Mouse (Mus musculus) forebrain, embryonic 15.5 days (tissue): ENCODE data around the gene Klri2. TPM values are rescaled to one million over a fixed set of nuclear protein-coding genes. Genes with fewer than 3 reads are reported as not detected.
"Not testable (repeated sequence)": the region's sequence is repeated elsewhere in the genome, so short reads cannot be mapped to it uniquely, and the experiment has no call there.

Experiments used
- ATAC-seq: fragments of 200-750 bp; cut with Nextera tagmentation; replicated peaks from 2 replicates; pipeline ENCODE4 v1.8.0; 2017; ENCODE audit warnings: mild to moderate bottlenecking, moderate TSS enrichment, moderate library complexity
- H3K27ac ChIP-seq: fragments of 300-500 bp; sonication (generic); replicated peaks from 2 replicates; pipeline ENCODE4 v1.5.1; 2015; ENCODE audit warnings: mild to moderate bottlenecking, inconsistent platforms
- H3K27me3 ChIP-seq: fragments of 300-500 bp; sonication (generic); 2 replicates; pipeline ENCODE4 v1.6.1; 2015; ENCODE audit warnings: inconsistent platforms
- H3K36me3 ChIP-seq: fragments of 300-500 bp; sonication (generic); 2 replicates; pipeline ENCODE4 v1.6.1; 2015; ENCODE audit warnings: mild to moderate bottlenecking, inconsistent platforms
- H3K4me1 ChIP-seq: fragments of 300-500 bp; sonication (generic); 2 replicates; pipeline ENCODE4 v1.6.1; 2015; ENCODE audit warnings: inconsistent platforms
- H3K4me2 ChIP-seq: fragments of 300-500 bp; sonication (generic); replicated peaks from 2 replicates; pipeline ENCODE4 v1.6.1; 2015; ENCODE audit warnings: mild to moderate bottlenecking, inconsistent platforms
- H3K4me3 ChIP-seq: fragments of 300-500 bp; sonication (generic); 2 replicates; pipeline ENCODE4 v1.5.1; 2015; ENCODE audit warnings: mild to moderate bottlenecking, inconsistent platforms
- H3K9ac ChIP-seq: fragments of 300-500 bp; sonication (generic); replicated peaks from 2 replicates; pipeline ENCODE4 v1.6.1; 2015; ENCODE audit warnings: mild to moderate bottlenecking, inconsistent platforms
- H3K9me3 ChIP-seq: fragments of 300-500 bp; sonication (generic); 2 replicates; pipeline ENCODE4 v1.6.1; 2016; ENCODE audit warnings: inconsistent platforms
- WGBS: fragments of 180-500 bp; shearing (Covaris S2); methylation state at CpG from one replicate; pipeline ENCODE4 v1.1.7; 2015; ENCODE audit warnings: mixed read lengths; 5-methylcytosine and 5-hydroxymethylcytosine counted together
- polyA plus RNA-seq: library from polyadenylated mRNA; unstranded; fragments of >200 nt; fragmentation: Nextera tagmentation; extraction: Ambion mirVana; gene quantifications from 2 replicates; pipeline ENCODE4 v1.2.1, GENCODE M21; 2015

The Klri2 gene
- not detected in 2 replicates for polyA plus RNA-seq

DNA sequence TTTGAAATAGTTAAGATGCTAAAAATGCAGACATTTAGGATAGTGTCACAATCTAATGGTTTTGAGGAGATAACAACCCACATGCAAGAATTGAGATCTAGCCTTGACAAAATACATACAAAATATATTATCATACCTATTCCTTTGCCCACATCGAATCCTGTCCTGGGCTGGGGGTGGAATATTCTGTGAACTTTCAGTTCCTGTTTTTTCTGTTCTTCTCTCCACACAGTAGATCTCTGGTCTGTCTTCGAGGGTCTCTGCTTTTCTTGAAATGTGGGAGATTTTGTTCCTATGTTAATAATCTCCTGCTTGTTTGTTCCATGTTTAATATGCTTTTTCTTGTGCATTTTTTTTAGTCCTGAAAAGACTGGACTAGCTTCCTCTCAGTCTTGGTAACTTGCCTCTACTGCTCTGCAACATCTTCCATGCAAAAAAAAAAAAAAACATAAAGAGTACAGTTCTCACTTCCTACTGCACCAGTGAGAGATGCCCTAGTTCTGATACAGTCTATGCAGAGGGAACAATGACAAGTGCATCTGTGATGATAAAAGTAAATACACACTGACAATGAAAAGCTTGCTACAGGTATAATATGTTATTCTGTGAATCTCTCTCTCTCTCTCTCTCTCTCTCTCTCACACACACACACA lies at the start of gene Klri2:
Gene Klri2, minus strand, starts transcription at position 416 of the 653 bp plus-strand sequence.
- no peak within 1 kb of the TSS for H3K27ac ChIP-seq
- H3K9ac ChIP-seq, result no peak within 1 kb of the TSS
- no peaks in the 10 kb centered on the region for H3K9me3 ChIP-seq
- no peaks in the 10 kb centered on the region for H3K4me1 ChIP-seq
- H3K4me3 ChIP-seq, result no peak within 1 kb of the TSS
- no peaks in the 10 kb centered on the region for H3K36me3 ChIP-seq
- 69% methylated on average over 2 of the region's 2 CpGs for WGBS
- no peak within 1 kb of the TSS for H3K4me2 ChIP-seq
- no peaks in the 10 kb centered on the region for H3K27me3 ChIP-seq
- ATAC-seq, result no peak

DNA sequence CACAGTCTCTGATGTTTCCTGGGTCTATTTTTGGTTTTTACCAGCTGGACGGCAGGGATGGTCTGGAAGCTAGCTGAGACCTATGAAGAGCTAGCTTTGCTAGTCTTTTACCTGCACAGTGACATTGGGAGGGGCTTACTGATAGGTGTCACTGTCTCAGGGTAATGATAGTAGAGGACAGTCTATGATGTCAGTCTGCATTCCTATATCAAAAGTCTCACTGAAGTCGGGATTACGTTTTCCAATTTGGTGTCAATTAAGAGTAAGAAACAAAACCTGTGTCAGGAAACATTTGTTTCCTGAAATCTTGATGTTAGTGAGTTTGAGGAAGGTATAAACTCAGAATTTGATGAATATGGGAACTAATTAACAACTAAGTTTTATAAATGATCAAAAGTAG lies 43.9 kb upstream of the Klri2 start, which contains the start of gene Gm156:
Gene Gm156, minus strand, starts transcription at position 101 of the 400 bp plus-strand sequence.
- not testable (repeated sequence) for H3K4me2 ChIP-seq, H3K4me1 ChIP-seq, H3K9me3 ChIP-seq, ATAC-seq, H3K36me3 ChIP-seq, H3K4me3 ChIP-seq, H3K27ac ChIP-seq, H3K9ac ChIP-seq, H3K27me3 ChIP-seq
- 90% methylated on average over 3 of the region's 3 CpGs for WGBS

DNA sequence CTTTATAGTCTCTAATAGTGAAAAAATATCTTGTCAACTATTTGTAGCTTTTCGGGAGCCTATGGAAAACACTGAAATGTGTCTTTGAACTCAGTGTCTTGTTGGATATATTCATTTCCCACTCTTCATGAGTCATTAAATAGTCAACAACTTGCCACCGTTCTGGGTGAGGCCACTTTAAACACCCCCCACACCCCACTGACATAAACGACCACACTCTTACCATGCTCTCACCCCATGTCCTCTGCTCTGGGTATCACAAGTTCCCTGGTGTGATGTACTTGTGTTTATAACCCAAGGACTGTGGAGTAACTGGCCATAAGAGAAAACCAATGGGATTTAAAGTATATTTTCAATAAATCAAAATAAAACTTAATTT lies 7.4 kb upstream of the Klri2 start:
- no peak overlapping the region for H3K9ac ChIP-seq

DNA sequence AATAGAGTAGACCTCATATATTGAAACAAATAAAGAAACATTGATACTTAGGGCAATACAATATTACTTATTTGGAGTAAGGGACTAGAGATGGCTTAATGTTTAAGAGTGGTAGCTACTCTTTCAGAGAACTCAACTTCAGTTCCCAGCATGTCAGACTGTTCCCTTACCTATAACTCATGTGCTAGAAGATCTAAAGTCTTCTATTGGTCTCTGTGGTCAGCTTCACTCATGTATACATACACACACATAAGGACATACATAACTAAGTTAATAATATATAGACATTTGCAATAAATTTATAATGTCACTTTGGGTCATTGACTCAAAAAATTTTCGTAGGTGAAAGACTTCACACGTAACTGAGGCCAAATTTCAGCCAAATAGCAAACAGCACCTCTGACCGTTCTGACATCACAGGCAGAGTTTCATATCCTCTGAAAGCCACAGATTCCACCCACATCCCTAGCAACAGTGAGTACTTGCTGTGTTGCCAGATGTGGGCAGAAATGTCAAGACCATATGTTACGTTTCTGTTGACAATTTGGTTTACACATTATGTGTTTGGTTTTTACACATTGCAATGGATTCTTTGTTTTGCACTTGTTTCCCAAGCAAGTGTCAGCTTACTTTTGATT lies 6.9 kb upstream of the Klri2 start:
- H3K4me1 ChIP-seq, result no peaks in the 10 kb centered on the region
- ATAC-seq, result no peak
- H3K9me3 ChIP-seq, result no peaks in the 10 kb centered on the region
- H3K36me3 ChIP-seq, result no peaks in the 10 kb centered on the region
- H3K9ac ChIP-seq, result no peak overlapping the region
- H3K4me3 ChIP-seq, result no peak overlapping the region
- H3K27me3 ChIP-seq, result no peaks in the 10 kb centered on the region
- H3K4me2 ChIP-seq, result no peak overlapping the region
- H3K27ac ChIP-seq, result no peak overlapping the region
- WGBS, result 87% methylated on average over 4 of the region's 4 CpGs

More for the DNA sequence above, 7.4 kb upstream of the Klri2 start:
- 78% methylated on average over 3 of the region's 3 CpGs for WGBS
- Histone ChIP-seq H3K27ac (no peak overlapping the region), H3K27me3 (no peaks in the 10 kb centered on the region), H3K9me3 (no peaks in the 10 kb centered on the region), H3K4me3 (no peak overlapping the region), H3K4me1 (no peaks in the 10 kb centered on the region), H3K36me3 (no peaks in the 10 kb centered on the region), H3K4me2 (no peak overlapping the region)
- ATAC-seq, result no peak

DNA sequence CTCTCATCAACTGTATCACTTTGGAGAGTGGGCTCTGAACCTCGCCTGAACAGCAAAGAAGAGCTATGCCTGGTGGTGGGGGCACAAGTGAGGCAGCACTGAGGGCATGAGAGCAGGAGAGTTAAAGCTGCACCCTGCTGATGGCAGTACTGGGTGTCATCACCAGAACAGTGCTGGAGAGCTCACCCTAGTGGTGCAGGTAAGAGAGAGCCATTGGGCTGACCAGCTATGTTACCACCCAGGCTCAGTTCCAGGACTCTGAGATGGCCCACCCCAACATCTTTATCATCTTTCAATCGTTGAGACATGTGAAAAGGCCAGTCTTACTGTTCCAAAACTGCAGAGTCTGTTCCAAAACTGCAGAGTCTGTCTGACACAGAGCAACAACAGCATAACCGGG lies 5.9 kb upstream of the Klri2 start:
- Histone ChIP-seq H3K27me3 (no peaks in the 10 kb centered on the region), H3K4me1 (no peaks in the 10 kb centered on the region), H3K9me3 (no peaks in the 10 kb centered on the region), H3K36me3 (no peaks in the 10 kb centered on the region), H3K27ac (no peak overlapping the region), H3K4me2 (no peak overlapping the region), H3K4me3 (no peak overlapping the region), H3K9ac (no peak overlapping the region)
- WGBS, result 62% methylated on average over 3 of the region's 3 CpGs
- ATAC-seq, result no peak

DNA sequence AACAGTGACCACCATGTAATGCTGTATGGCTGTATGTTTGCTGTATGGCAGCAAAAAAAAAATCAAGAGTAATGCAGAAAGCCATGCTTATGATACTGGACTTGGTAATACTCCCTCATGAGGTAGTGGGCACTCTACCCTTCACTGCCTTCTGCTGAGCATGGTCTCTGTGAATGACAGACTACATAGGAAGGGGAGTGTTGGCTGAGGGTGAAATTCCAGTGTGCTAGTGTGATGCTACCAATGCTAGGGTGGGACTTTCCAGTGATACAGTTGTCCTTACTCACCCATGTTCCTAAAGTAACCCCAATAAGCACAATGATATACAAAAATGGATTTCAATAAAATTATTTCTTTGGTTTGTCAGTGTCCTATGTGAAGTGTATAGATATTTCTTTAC lies 3.9 kb downstream of the Klri2 start:
- no peaks in the 10 kb centered on the region for H3K9me3 ChIP-seq
- no peak overlapping the region for H3K9ac ChIP-seq
- H3K36me3 ChIP-seq, result no peaks in the 10 kb centered on the region
- H3K27me3 ChIP-seq, result no peaks in the 10 kb centered on the region
- H3K4me3 ChIP-seq, result no peak overlapping the region
- no peaks in the 10 kb centered on the region for H3K4me1 ChIP-seq
- H3K27ac ChIP-seq, result no peak overlapping the region
- no peak for ATAC-seq
- H3K4me2 ChIP-seq, result no peak overlapping the region

DNA sequence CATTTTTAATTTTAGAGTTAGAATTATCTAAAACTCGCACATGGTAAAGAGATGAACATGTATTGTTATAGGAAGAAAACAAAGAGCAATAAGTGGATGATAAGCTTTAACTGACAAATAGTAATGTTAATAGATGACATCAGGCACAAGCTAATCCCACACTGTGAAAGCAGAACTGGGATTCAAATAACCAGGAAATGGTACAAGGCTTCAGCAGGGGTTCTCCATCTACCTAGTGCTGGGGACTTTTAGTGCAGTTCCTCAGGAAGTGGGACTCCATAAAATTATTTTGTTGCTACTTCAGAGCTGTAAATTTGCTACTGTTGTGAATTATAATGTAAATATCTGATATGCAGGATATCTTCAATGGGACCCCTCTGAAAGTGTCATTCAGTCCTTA lies 13.0 kb downstream of the Klri2 start:
- H3K9me3 ChIP-seq, result no peaks in the 10 kb centered on the region
- 93% methylated on average over 1 of the region's 1 CpGs for WGBS
- no peak overlapping the region for H3K9ac ChIP-seq
- H3K4me2 ChIP-seq, result no peak overlapping the region
- no peak overlapping the region for H3K27ac ChIP-seq
- no peaks in the 10 kb centered on the region for H3K27me3 ChIP-seq
- H3K4me3 ChIP-seq, result no peak overlapping the region
- H3K4me1 ChIP-seq, result no peaks in the 10 kb centered on the region
- ATAC-seq, result no peak
- H3K36me3 ChIP-seq, result no peaks in the 10 kb centered on the region

DNA sequence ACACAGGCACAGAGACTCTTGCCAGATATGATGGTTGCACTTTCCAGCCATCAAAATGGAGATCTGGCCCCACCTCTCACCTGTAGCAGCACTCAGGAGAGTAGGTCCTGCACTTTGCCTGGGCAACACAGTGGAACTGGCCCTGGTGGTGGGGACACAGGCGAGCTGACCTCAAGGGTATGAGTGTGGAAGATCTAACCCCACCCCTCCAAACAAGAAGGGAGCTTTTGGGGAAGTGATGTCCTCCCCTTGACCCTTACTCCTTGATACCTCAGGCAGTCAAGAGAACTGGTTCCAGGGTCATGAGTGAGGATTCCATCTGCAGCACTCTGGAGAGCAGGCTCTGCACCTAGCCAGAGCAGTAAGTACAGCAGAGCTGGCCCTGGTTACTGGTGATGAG lies 18.9 kb downstream of the Klri2 start:
- Histone ChIP-seq H3K9ac (no peak overlapping the region), H3K27ac (no peak overlapping the region), H3K27me3 (no peaks in the 10 kb centered on the region), H3K4me1 (no peaks in the 10 kb centered on the region), H3K36me3 (no peaks in the 10 kb centered on the region), H3K4me2 (no peak overlapping the region), H3K4me3 (no peak overlapping the region), H3K9me3 (no peaks in the 10 kb centered on the region)
- 58% methylated on average over 1 of the region's 1 CpGs for WGBS
- ATAC-seq, result no peak

DNA sequence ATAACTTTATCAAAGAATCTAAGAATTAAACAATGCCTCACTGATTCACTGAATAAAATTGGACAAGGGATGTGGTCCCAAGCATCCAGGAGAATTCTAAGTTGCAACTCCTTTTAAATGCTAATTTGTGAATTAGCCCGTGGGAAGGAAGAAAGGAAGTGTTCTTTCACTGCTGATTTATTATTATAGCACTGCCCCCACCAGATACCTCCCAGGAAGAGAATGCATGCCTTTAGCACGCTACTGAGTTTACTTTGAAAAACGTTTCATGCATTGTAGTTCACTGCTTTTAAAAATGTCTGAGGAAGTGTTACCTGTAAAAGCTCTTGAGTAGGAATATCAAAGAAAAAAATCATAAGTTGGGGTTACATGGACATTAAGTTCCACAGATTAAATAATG lies 19.8 kb downstream of the Klri2 start:
- H3K27ac ChIP-seq, result no peak overlapping the region
- no peaks in the 10 kb centered on the region for H3K4me1 ChIP-seq
- no peaks in the 10 kb centered on the region for H3K36me3 ChIP-seq
- no peak overlapping the region for H3K4me3 ChIP-seq
- H3K9me3 ChIP-seq, result no peaks in the 10 kb centered on the region
- no peak overlapping the region for H3K9ac ChIP-seq
- WGBS, result 21% methylated on average over 3 of the region's 3 CpGs
- no peak overlapping the region for H3K4me2 ChIP-seq
- H3K27me3 ChIP-seq, result no peaks in the 10 kb centered on the region
- ATAC-seq, result no peak

DNA sequence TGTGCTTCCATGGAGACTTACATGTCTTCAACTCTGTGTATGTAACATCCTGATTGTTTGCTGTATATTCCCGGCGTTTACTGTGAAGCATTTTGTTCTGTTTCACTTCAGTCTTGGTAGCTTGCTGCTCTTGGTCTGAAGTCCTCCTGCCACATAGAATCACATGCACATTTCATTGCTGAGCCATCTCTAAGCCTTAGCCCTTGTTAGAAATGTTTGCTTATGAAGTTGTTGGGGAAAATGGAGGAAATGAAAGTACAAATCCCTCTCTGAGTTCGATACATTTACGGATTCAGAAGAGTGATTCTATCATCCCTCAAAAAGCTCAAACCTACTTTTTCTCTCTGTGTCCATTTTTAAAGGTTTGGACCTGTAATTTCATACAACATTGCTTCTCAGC lies 23.3 kb downstream of the Klri2 start, which contains the start of gene Klri1:
Gene Klri1, minus strand, starts transcription at position 101 of the 400 bp plus-strand sequence.
- Histone ChIP-seq H3K36me3 (no peaks in the 10 kb centered on the region), H3K27me3 (no peaks in the 10 kb centered on the region), H3K27ac (no peak within 1 kb of the TSS), H3K4me2 (no peak within 1 kb of the TSS), H3K4me3 (no peak within 1 kb of the TSS), H3K9me3 (no peaks in the 10 kb centered on the region), H3K4me1 (no peaks in the 10 kb centered on the region), H3K9ac (no peak within 1 kb of the TSS)
- 92% methylated on average over 4 of the region's 4 CpGs for WGBS
- no peak for ATAC-seq

DNA sequence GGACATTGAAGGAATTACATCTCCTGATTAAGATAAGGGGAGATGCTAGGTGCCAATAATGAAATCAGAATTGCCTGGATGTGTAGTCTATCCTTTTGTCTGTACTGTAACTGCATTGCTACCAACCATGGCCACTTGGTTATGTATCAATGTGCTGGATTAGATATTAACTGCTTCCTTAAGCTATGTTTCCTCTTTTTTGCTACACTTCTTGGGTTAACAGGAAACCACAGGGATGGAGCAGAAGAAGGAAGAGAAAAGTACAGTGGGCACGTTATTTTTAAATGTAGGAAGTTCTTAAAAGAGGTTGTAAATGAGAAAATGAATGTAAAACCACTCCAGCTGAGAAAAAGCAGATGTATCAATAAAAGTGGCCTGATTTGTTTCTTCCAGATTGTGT lies 26.7 kb downstream of the Klri2 start:
- Histone ChIP-seq H3K4me3 (no peak overlapping the region), H3K4me2 (no peak overlapping the region), H3K27me3 (no peaks in the 10 kb centered on the region), H3K9ac (no peak overlapping the region), H3K9me3 (no peaks in the 10 kb centered on the region), H3K36me3 (no peaks in the 10 kb centered on the region), H3K4me1 (no peaks in the 10 kb centered on the region), H3K27ac (no peak overlapping the region)
- ATAC-seq, result no peak
- WGBS, result 30% methylated on average over 1 of the region's 1 CpGs

DNA sequence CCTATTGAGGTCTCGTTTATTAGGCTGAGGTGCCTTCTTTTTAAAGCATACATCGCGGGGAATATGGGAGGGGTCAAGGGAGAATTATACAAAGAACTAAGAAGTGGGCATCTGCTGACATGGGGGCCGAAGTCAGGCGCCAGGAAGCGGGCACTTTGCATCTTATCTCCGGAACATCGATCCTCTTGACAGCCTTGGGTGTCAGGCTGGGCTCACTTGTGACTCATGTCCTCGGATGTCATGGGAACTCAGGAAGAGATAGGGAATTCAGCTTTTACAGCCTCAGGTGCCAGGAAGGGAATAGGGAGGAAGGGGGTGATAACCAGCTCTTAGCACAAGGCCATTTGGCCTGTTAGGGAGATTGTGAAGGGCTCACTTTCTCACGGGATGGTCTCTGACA lies 48.8 kb downstream of the Klri2 start:
- ATAC-seq, H3K4me1 ChIP-seq: not testable (repeated sequence)

DNA sequence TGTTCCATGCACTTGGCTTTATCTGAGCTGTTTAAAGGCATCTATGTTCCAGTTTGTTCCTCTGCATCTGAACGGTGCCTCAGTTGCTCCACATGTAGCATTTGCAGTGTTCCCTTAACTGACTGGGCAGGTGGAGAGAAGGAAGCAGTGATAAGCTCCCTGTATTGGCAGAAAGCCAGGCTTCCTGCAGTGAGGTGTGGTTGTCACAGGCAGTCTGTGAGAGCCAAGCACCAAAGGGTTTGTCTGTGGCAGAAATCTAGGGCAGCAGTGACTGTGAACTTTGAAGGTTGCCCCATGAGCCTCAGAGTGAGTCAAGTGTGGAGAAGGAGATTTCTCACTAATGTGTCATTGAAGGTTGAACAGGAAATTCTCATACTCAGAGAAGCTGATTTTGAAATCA lies 59.9 kb downstream of the Klri2 start:
- no peak overlapping the region for H3K4me2 ChIP-seq

More for the DNA sequence above, 48.8 kb downstream of the Klri2 start:
- not testable (repeated sequence) for H3K9ac ChIP-seq, H3K36me3 ChIP-seq, H3K4me3 ChIP-seq, H3K27ac ChIP-seq, H3K4me2 ChIP-seq, H3K27me3 ChIP-seq
- 0 out of 2 replicates have a peak, but pooled peaks cover 10% of the 10 kb centered on the region for H3K9me3 ChIP-seq
- WGBS, result 85% methylated on average over 10 of the region's 10 CpGs

More for the DNA sequence above, 59.9 kb downstream of the Klri2 start:
- H3K36me3 ChIP-seq, result no peaks in the 10 kb centered on the region
- H3K9ac ChIP-seq, result no peak overlapping the region
- no peaks in the 10 kb centered on the region for H3K4me1 ChIP-seq
- H3K27me3 ChIP-seq, result no peaks in the 10 kb centered on the region
- H3K9me3 ChIP-seq, result no peaks in the 10 kb centered on the region
- H3K4me3 ChIP-seq, result no peak overlapping the region
- WGBS, result 76% methylated on average over 1 of the region's 1 CpGs
- ATAC-seq, result no peak
- H3K27ac ChIP-seq, result no peak overlapping the region
